Mouse (Mus musculus) limb, embryonic 10.5 days (tissue): Measurements from ENCODE around the gene Ppl. TPM values are rescaled to one million over a fixed set of nuclear protein-coding genes. Genes with fewer than 3 reads are reported as not detected.

Source experiments
- DNase-seq: peaks from one replicate; pipeline ENCODE4 v3.0.0-alpha.2; 2017; ENCODE audit warnings: low spot score
- H3K27ac ChIP-seq: fragments of 300-500 bp; sonication (generic); 2 replicates; pipeline ENCODE4 v1.5.1; 2016; ENCODE audit warnings: mild to moderate bottlenecking
- H3K27me3 ChIP-seq: fragments of 300-500 bp; sonication (generic); 2 replicates; pipeline ENCODE4 v1.6.1; 2016; ENCODE audit warnings: low read depth, mild to moderate bottlenecking; ENCODE audit not compliant: poor library complexity, severe bottlenecking
- H3K36me3 ChIP-seq: fragments of 300-500 bp; sonication (generic); 2 replicates; pipeline ENCODE4 v1.6.1; 2016; ENCODE audit warnings: mild to moderate bottlenecking, moderate library complexity
- H3K4me1 ChIP-seq: fragments of 300-500 bp; sonication (generic); 2 replicates; pipeline ENCODE4 v1.6.1; 2016
- H3K4me3 ChIP-seq: fragments of 300-500 bp; sonication (generic); 2 replicates; pipeline ENCODE4 v1.5.1; 2016; ENCODE audit warnings: mild to moderate bottlenecking, moderate library complexity
- H3K9me3 ChIP-seq: fragments of 300-500 bp; sonication (generic); replicated peaks from 2 replicates; pipeline ENCODE4 v1.6.1; 2016; ENCODE audit warnings: mild to moderate bottlenecking
- WGBS: fragments of 180-500 bp; shearing (Covaris S2); methylation state at CpG from one replicate; pipeline ENCODE4 v1.1.7; 2016; 5-methylcytosine and 5-hydroxymethylcytosine counted together
- polyA plus RNA-seq: library from polyadenylated mRNA; unstranded; fragments of >200 nt; fragmentation: Nextera tagmentation; extraction: Ambion mirVana; gene quantifications from 2 replicates; pipeline ENCODE4 v1.2.1, GENCODE M21; 2016

Ppl gene
- polyA plus RNA-seq, 1 experiment from 2014 or later: 3.0 TPM

GRCm38 (mm10) chr16:5113002-5113550 is 19.1 kb downstream of the Ppl start:
- no peaks in the 10 kb centered on the region for H3K36me3 ChIP-seq
- H3K27ac ChIP-seq: no peak overlapping the region
- no peaks in the 10 kb centered on the region for H3K27me3 ChIP-seq
- peaks cover 8% of the 10 kb centered on the region for H3K4me1 ChIP-seq
- H3K9me3 ChIP-seq: 0 out of 2 replicates have a peak, but pooled peaks cover 2% of the 10 kb centered on the region
- DNase-seq: no peak
- WGBS: 76% methylated on average over 4 of the region's 4 CpGs
- H3K4me3 ChIP-seq: no peak overlapping the region

GRCm38 (mm10) chr16:5111021-5111420 is 21.2 kb downstream of the Ppl start:
- Histone ChIP-seq H3K4me3 (no peak overlapping the region), H3K27ac (no peak overlapping the region), H3K9me3 (0 out of 2 replicates have a peak, but pooled peaks cover 2% of the 10 kb centered on the region), H3K27me3 (no peaks in the 10 kb centered on the region), H3K4me1 (peaks cover 8% of the 10 kb centered on the region), H3K36me3 (no peaks in the 10 kb centered on the region)
- no peak for DNase-seq
- WGBS: 84% methylated on average over 3 of the region's 3 CpGs

DNA sequence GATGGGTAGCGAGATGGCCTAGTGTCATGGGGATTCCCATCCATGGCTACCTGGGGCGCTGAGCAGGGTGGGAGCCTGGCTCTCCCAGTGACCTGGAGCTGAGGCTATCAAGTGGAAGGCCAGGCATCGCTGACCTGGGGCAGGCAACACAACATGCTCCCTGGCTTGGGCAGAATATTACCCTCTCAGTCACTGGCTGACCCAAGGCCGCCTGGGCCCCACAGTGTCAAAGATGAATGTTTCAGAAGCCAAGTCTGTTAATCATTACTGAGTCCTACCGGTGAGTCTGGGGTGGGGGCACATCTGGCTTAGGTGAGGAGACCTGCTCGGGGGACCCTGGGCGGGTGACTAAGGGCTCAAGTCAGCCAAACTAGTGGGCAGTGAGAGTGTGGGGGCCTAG is 22.3 kb downstream of the Ppl start:
- no peak overlapping the region for H3K4me3 ChIP-seq
- no peak overlapping the region for H3K27ac ChIP-seq
- H3K36me3 ChIP-seq: no peaks in the 10 kb centered on the region
- no peak for DNase-seq
- peaks cover 8% of the 10 kb centered on the region for H3K4me1 ChIP-seq
- H3K9me3 ChIP-seq: 0 out of 2 replicates have a peak, but pooled peaks cover 2% of the 10 kb centered on the region
- 57% methylated on average over 7 of the region's 7 CpGs for WGBS
- no peaks in the 10 kb centered on the region for H3K27me3 ChIP-seq

- 87% methylated on average over 6 of the region's 6 CpGs for WGBS
- Histone ChIP-seq H3K9me3 (no peaks in the 10 kb centered on the region), H3K36me3 (no peaks in the 10 kb centered on the region), H3K4me3 (no peak overlapping the region), H3K27me3 (no peaks in the 10 kb centered on the region), H3K4me1 (no peaks in the 10 kb centered on the region), H3K27ac (no peak overlapping the region)
- DNase-seq: no peak
Observed at GRCm38 (mm10) chr16:5101000-5101399, 31.2 kb downstream of the Ppl start.

DNA sequence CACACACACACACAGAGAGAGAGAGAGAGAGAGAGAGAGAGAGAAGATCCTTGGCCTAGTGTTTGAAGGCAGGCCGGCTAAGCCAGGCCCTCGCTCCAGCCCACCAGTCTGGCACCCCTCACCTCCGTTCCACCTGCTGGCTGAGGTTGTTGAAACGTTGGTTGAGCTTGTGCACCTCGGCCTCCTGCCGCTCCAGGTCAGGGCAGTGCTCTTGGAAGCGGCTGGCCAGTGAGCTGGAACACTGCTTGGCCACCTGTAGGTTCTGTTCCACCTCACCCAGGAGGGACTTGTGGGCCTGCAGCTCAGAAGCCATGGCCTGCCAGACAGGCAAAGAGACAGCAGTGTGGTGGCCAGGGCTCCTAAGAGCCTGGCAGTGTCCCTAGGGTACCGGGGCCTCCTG is 35.7 kb downstream of the Ppl start:
- H3K9me3 ChIP-seq: no peaks in the 10 kb centered on the region
- 89% methylated on average over 8 of the region's 8 CpGs for WGBS
- H3K36me3 ChIP-seq: no peaks in the 10 kb centered on the region
- H3K27ac ChIP-seq: no peak overlapping the region
- DNase-seq: no peak
- no peaks in the 10 kb centered on the region for H3K4me1 ChIP-seq
- no peak overlapping the region for H3K4me3 ChIP-seq
- no peaks in the 10 kb centered on the region for H3K27me3 ChIP-seq

- Histone ChIP-seq H3K9me3 (no peaks in the 10 kb centered on the region), H3K36me3 (peaks cover 1% of the 10 kb centered on the region; the same call in 1 of the 2 replicates), H3K4me1 (no peaks in the 10 kb centered on the region), H3K27ac (no peak overlapping the region), H3K4me3 (no peak overlapping the region), H3K27me3 (no peaks in the 10 kb centered on the region)
- DNase-seq: no peak
- WGBS: 93% methylated on average over 5 of the region's 5 CpGs
Observed at GRCm38 (mm10) chr16:5093285-5093684, 38.9 kb downstream of the Ppl start.

DNA sequence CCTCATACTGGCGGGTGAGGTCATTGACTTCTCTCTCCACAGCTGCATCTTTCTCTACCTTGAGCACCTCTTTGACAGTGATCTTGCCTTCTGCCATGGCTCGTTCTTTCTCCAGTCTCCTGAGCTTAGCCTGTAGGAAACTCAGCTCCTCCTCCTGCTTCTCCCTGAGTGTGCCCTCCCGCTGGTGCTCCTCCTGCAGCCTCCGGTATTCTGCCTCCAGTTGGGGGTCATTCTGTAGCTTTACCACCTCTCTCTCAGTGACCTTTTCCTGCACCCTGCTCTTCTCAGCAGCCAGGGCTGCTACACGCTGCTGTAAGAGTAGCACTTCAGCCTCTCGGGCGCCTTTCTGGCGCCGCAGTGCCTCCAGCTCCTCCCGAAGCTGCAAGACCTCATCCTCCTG is 43.2 kb downstream of the Ppl start:
- Histone ChIP-seq H3K9me3 (no peaks in the 10 kb centered on the region), H3K27me3 (no peaks in the 10 kb centered on the region), H3K27ac (no peak overlapping the region), H3K36me3 (peaks cover 44% of the 10 kb centered on the region), H3K4me3 (no peak overlapping the region), H3K4me1 (no peaks in the 10 kb centered on the region)
- DNase-seq: no peak
- 61% methylated on average over 10 of the region's 10 CpGs for WGBS

DNA sequence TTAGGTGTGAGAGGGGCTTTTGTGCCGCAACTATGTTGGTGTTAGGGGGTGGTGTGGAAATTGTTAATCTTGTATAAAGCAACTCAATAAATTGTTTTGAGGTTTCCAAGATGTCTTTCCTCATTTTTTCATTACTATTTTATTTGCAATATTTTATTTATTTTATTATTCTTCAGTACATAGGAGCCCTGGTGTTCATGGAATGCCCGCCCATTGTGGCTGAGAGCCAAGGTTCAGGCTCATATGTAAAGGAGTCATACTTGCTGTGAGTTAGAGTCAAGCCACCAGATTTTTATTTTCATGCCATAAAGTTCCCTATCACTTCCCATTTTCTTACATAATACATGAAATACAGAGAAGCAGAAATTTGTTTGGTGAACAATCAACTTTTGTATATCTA is 46.0 kb downstream of the Ppl start:
- no peak overlapping the region for H3K27ac ChIP-seq
- H3K36me3 ChIP-seq: peaks cover 71% of the 10 kb centered on the region
- WGBS: 96% methylated on average over 2 of the region's 2 CpGs
- no peaks in the 10 kb centered on the region for H3K27me3 ChIP-seq
- H3K9me3 ChIP-seq: no peaks in the 10 kb centered on the region
- H3K4me1 ChIP-seq: no peaks in the 10 kb centered on the region
- no peak overlapping the region for H3K4me3 ChIP-seq
- no peak for DNase-seq

- H3K27ac ChIP-seq: no peak overlapping the region
- no peak overlapping the region for H3K4me3 ChIP-seq
- DNase-seq: no peak
- H3K4me1 ChIP-seq: no peaks in the 10 kb centered on the region
- WGBS: 90% methylated on average over 4 of the region's 4 CpGs
- no peaks in the 10 kb centered on the region for H3K9me3 ChIP-seq
- H3K27me3 ChIP-seq: no peaks in the 10 kb centered on the region
- peaks cover 74% of the 10 kb centered on the region for H3K36me3 ChIP-seq
Observed at GRCm38 (mm10) chr16:5085196-5085595, 47.0 kb downstream of the Ppl start.

DNA sequence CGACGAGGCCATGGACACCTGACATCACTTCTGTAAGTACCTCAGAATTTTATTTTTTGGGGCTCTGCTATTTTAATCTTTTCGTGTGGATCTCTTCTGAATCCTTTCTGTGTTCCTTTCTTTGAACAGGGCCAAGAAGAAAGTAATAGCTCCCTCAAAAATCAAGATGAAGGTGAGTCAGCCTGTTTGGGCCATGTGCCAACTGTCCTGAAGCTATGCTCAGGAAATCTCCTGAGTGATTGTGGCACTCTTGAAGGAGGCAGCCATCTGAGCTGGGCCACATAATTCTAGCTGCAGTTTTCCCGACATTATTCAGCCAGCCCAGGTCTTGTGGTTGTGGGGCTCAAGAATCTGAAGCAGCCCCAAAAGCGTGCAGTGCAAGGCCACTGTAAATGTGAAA is 57.9 kb downstream of the Ppl start:
- no peak overlapping the region for H3K27ac ChIP-seq
- H3K27me3 ChIP-seq: no peaks in the 10 kb centered on the region
- no peaks in the 10 kb centered on the region for H3K9me3 ChIP-seq
- WGBS: 91% methylated on average over 5 of the region's 5 CpGs
- no peak overlapping the region for H3K4me3 ChIP-seq
- no peaks in the 10 kb centered on the region for H3K4me1 ChIP-seq
- peaks cover 96% of the 10 kb centered on the region for H3K36me3 ChIP-seq
- no peak for DNase-seq

- WGBS: 93% methylated on average over 7 of the region's 7 CpGs
- no peaks in the 10 kb centered on the region for H3K27me3 ChIP-seq
- H3K27ac ChIP-seq: no peak overlapping the region
- no peaks in the 10 kb centered on the region for H3K9me3 ChIP-seq
- DNase-seq: no peak
- H3K36me3 ChIP-seq: peaks cover 94% of the 10 kb centered on the region
- H3K4me3 ChIP-seq: no peak overlapping the region
- H3K4me1 ChIP-seq: no peaks in the 10 kb centered on the region
Observed at GRCm38 (mm10) chr16:5071974-5072373, 60.2 kb downstream of the Ppl start.

- no peaks in the 10 kb centered on the region for H3K4me1 ChIP-seq
- H3K27me3 ChIP-seq: no peaks in the 10 kb centered on the region
- no peak overlapping the region for H3K27ac ChIP-seq
- DNase-seq: no peak
- peaks cover 93% of the 10 kb centered on the region for H3K36me3 ChIP-seq
- WGBS: 95% methylated on average over 3 of the region's 3 CpGs
- H3K4me3 ChIP-seq: no peak overlapping the region
- H3K9me3 ChIP-seq: no peaks in the 10 kb centered on the region
Observed at GRCm38 (mm10) chr16:5070321-5070720, 61.9 kb downstream of the Ppl start.

DNA sequence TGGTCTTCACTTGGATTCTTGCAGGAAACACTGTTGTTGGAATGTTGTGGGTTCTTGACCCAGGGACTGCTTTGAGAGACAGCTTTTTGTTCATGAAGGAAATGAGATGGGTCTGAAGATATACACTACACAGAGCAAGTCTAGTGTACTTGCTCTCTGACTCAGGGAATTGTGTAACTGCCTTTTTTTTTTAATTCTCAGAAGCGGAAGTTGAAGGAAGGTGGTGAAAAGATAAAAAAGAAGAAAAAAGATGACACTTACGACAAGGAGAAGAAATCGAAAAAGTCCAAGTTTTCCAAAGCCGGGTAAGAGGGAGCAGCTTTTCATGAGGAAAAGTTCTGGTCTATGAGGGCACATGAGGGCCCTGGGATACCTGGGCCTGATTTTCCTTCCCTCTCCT is 68.7 kb downstream of the Ppl start:
- H3K9me3 ChIP-seq: no peaks in the 10 kb centered on the region
- no peaks in the 10 kb centered on the region for H3K27me3 ChIP-seq
- H3K4me1 ChIP-seq: no peaks in the 10 kb centered on the region
- no peak overlapping the region for H3K27ac ChIP-seq
- no peak for DNase-seq
- peaks cover 91% of the 10 kb centered on the region for H3K36me3 ChIP-seq
- WGBS: 97% methylated on average over 4 of the region's 4 CpGs
- H3K4me3 ChIP-seq: no peak overlapping the region

- DNase-seq: no peak
- Histone ChIP-seq H3K9me3 (no peaks in the 10 kb centered on the region), H3K4me1 (no peaks in the 10 kb centered on the region), H3K4me3 (no peak overlapping the region), H3K27me3 (no peaks in the 10 kb centered on the region), H3K36me3 (peaks cover 90% of the 10 kb centered on the region), H3K27ac (no peak overlapping the region)
- WGBS: 95% methylated on average over 1 of the region's 1 CpGs
Observed at GRCm38 (mm10) chr16:5058114-5058513, 74.1 kb downstream of the Ppl start.
